Mouse (Mus musculus) thymus, adult 2 months (tissue): ENCODE data around the gene Dlg4. TPM values are rescaled to one million over a fixed set of nuclear protein-coding genes. Genes with fewer than 3 reads are reported as not detected.

Experiments
- DNase-seq: peaks from one replicate; pipeline ENCODE4 v3.0.0; 2021
- H3K27ac ChIP-seq: fragments of 200-500 bp; 2 replicates; pipeline ENCODE4 v1.5.1; 2012; ENCODE audit warnings: low read length, control low read depth; ENCODE audit not compliant: control insufficient read depth, insufficient read depth
- H3K27me3 ChIP-seq: fragments of 200-500 bp; 2 replicates; pipeline ENCODE4 v1.6.1; 2012; ENCODE audit warnings: mild to moderate bottlenecking, low read length, moderate library complexity, mixed read lengths; ENCODE audit not compliant: control insufficient read depth, insufficient read depth
- H3K36me3 ChIP-seq: fragments of 200-500 bp; 2 replicates; pipeline ENCODE4 v1.6.1; 2012; ENCODE audit warnings: mild to moderate bottlenecking, low read length, moderate library complexity; ENCODE audit not compliant: control insufficient read depth, insufficient read depth
- H3K4me1 ChIP-seq: fragments of 200-500 bp; replicated peaks from 2 replicates; pipeline ENCODE4 v1.6.1; 2012; ENCODE audit warnings: low read length; ENCODE audit not compliant: control insufficient read depth, insufficient read depth
- H3K4me3 ChIP-seq: fragments of 200-500 bp; 2 replicates; pipeline ENCODE4 v1.5.1; 2012; ENCODE audit warnings: mild to moderate bottlenecking, low read length, control low read depth, moderate library complexity; ENCODE audit not compliant: control insufficient read depth, insufficient read depth
- CTCF ChIP-seq: fragments of 200-500 bp; IDR thresholded peaks from 2 replicates; pipeline ENCODE4 v1.5.1; 2012; ENCODE audit warnings: mild to moderate bottlenecking, control low read depth, low read length, moderate library complexity, borderline replicate concordance; ENCODE audit not compliant: control insufficient read depth, poor library complexity, insufficient read depth; ENCODE audit errors: extremely low read depth
- POLR2A ChIP-seq: fragments of 200-500 bp; IDR thresholded peaks from 2 replicates; pipeline ENCODE4 v1.6.1; 2012; ENCODE audit warnings: mild to moderate bottlenecking, low read length, control low read depth, moderate library complexity; ENCODE audit not compliant: control insufficient read depth, poor library complexity, insufficient read depth; ENCODE audit errors: extremely low read depth
- WGBS: fragments of 180-500 bp; shearing (Covaris S2); methylation state at CpG from one replicate; pipeline ENCODE4 v1.1.7; 2018; 5-methylcytosine and 5-hydroxymethylcytosine counted together
- polyA plus RNA-seq: library from polyadenylated mRNA; depleted of rRNA; stranded (reverse); fragments of >200 nt; gene quantifications from 2 replicates; pipeline ENCODE4 v1.2.3, GENCODE M21; 2012

Gene Dlg4
- polyA plus RNA-seq, 1 experiment = 72.1 TPM

- no peaks in the 10 kb centered on the region for H3K27me3 ChIP-seq
- H3K4me3 ChIP-seq = no peak overlapping the region
- peaks cover 54% of the 10 kb centered on the region for H3K36me3 ChIP-seq
- no peak for TF ChIP-seq POLR2A
- TF ChIP-seq CTCF = no peak
- H3K27ac ChIP-seq = no peak overlapping the region
- 96% methylated on average over 12 of the region's 12 CpGs for WGBS
- no peak for DNase-seq
- H3K4me1 ChIP-seq = peaks cover 15% of the 10 kb centered on the region
Observed at GRCm38 (mm10) chr11:70010548-70010947, 6.2 kb upstream of the Dlg4 start.

DNA sequence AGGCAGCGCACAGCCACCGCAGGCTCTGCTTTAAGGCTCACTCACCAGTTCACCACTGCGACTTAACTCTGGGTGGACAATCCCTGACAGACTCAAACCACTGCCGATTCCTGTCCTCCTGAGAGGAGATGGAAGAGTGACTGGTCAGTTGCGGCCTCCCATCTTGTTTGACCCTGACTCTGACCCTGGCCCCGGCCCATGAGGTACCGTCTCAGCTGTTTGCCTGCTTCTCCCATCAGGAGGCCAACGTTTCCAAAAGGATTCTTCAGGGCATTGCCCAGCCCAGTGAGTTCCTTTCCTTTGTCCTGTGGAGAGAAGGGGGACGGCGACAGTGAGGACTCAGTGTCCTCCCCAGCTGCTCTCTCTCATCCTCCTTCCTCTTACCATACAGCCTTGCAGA, 5.8 kb upstream of the Dlg4 start:
- WGBS = 97% methylated on average over 10 of the region's 10 CpGs
- no peak overlapping the region for H3K4me3 ChIP-seq
- H3K27ac ChIP-seq = no peak overlapping the region
- DNase-seq = no peak
- H3K27me3 ChIP-seq = no peaks in the 10 kb centered on the region
- H3K4me1 ChIP-seq = peaks cover 12% of the 10 kb centered on the region
- peaks cover 52% of the 10 kb centered on the region for H3K36me3 ChIP-seq
- TF ChIP-seq POLR2A (no peak), CTCF (no peak)

DNA sequence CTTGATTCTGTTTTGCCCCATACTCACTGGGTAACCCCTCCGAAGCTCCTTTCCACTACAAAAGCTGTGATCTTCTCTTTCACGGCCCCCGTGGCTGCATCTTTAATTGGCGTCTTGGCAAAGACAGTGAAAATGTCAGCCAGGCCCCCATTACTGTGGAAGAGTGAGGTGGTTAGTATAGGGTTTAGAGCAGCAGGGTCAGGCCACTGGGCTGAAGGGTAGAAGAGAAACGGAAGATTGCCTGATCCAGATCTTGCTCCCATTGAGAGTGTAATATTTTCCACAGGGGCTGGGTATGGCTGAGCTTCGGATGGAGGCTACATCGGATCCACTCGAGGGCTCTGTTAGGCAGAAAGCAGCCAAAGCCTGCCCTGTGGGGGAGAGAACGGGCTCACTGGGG, 3.8 kb upstream of the Dlg4 start:
- peaks cover 16% of the 10 kb centered on the region for H3K4me1 ChIP-seq
- H3K27ac ChIP-seq = no peak overlapping the region
- no peak overlapping the region for H3K4me3 ChIP-seq
- no peak for TF ChIP-seq POLR2A
- TF ChIP-seq CTCF = no peak
- peaks cover 36% of the 10 kb centered on the region for H3K36me3 ChIP-seq
- no peak for DNase-seq
- no peaks in the 10 kb centered on the region for H3K27me3 ChIP-seq
- WGBS = 96% methylated on average over 9 of the region's 9 CpGs

GRCm38 (mm10) chr11:70013408-70013807, 3.3 kb upstream of the Dlg4 start:
- H3K27me3 ChIP-seq = no peaks in the 10 kb centered on the region
- no peak for TF ChIP-seq POLR2A
- no peak for TF ChIP-seq CTCF
- no peak for DNase-seq
- no peak overlapping the region for H3K4me3 ChIP-seq
- H3K27ac ChIP-seq = no peak overlapping the region
- peaks cover 19% of the 10 kb centered on the region for H3K4me1 ChIP-seq
- WGBS = 96% methylated on average over 3 of the region's 3 CpGs
- peaks cover 31% of the 10 kb centered on the region for H3K36me3 ChIP-seq

- Histone ChIP-seq H3K4me3 (no peak overlapping the region), H3K36me3 (peaks cover 25% of the 10 kb centered on the region), H3K27me3 (no peaks in the 10 kb centered on the region), H3K4me1 (peaks cover 22% of the 10 kb centered on the region), H3K27ac (no peak overlapping the region)
- TF ChIP-seq CTCF = no peak
- no peak for TF ChIP-seq POLR2A
- no peak for DNase-seq
- 83% methylated on average over 5 of the region's 5 CpGs for WGBS
Observed at GRCm38 (mm10) chr11:70014051-70014450, 2.7 kb upstream of the Dlg4 start.

GRCm38 (mm10) chr11:70014880-70015558, 1.7 kb upstream of the Dlg4 start, which contains the start of gene Acadvl:
Acadvl (minus strand) TSS chr11:70015411.
- WGBS = under 1% methylated on average over 35 of the region's 35 CpGs
- H3K4me3 ChIP-seq = peak within 1 kb of the TSS; percentile 96
- no peaks in the 10 kb centered on the region for H3K27me3 ChIP-seq
- 0 out of 2 replicates have a peak, but pooled peaks have one; percentile 41 for TF ChIP-seq POLR2A
- peak; percentile 83 for TF ChIP-seq CTCF
- peak; percentile 88 for DNase-seq
- peaks cover 15% of the 10 kb centered on the region for H3K36me3 ChIP-seq
- peak within 1 kb of the TSS; percentile 63 for H3K27ac ChIP-seq
- H3K4me1 ChIP-seq = peaks cover 31% of the 10 kb centered on the region
